Mouse (Mus musculus) kidney, embryonic 14.5 days (tissue): ENCODE data around the gene Fem1a. TPM values are rescaled to one million over a fixed set of nuclear protein-coding genes. Genes with fewer than 3 reads are reported as not detected.
A peak's percentile ranks its signal among the peaks of the same experiment; 100 is the strongest.

Experiments
- ATAC-seq: fragments of 200-750 bp; cut with Nextera tagmentation; 2 replicates; pipeline ENCODE4 v1.8.0; 2017; ENCODE audit warnings: moderate number of reproducible peaks, mild to moderate bottlenecking, moderate TSS enrichment, moderate library complexity; ENCODE audit not compliant: low FRiP score, low TSS enrichment
- H3K27ac ChIP-seq: fragments of 300-500 bp; sonication (generic); 2 replicates; pipeline ENCODE4 v1.5.1; 2014; ENCODE audit warnings: low read depth, mild to moderate bottlenecking, low read length, moderate library complexity, mixed read lengths
- H3K27me3 ChIP-seq: fragments of 300-500 bp; sonication (generic); 2 replicates; pipeline ENCODE4 v1.6.1; 2014; ENCODE audit warnings: mild to moderate bottlenecking, low read length; ENCODE audit not compliant: control insufficient read depth, insufficient read depth
- H3K36me3 ChIP-seq: fragments of 300-500 bp; sonication (generic); 2 replicates; pipeline ENCODE4 v1.6.1; 2014; ENCODE audit warnings: low read length, mixed read lengths; ENCODE audit not compliant: control insufficient read depth, insufficient read depth
- H3K4me1 ChIP-seq: fragments of 300-500 bp; sonication (generic); 2 replicates; pipeline ENCODE4 v1.6.1; 2014; ENCODE audit warnings: low read length, mixed read lengths; ENCODE audit not compliant: control insufficient read depth, insufficient read depth
- H3K4me2 ChIP-seq: fragments of 300-500 bp; sonication (generic); replicated peaks from 2 replicates; pipeline ENCODE4 v1.6.1; 2014; ENCODE audit warnings: low read depth, mild to moderate bottlenecking, low read length
- H3K4me3 ChIP-seq: fragments of 300-500 bp; sonication (generic); 2 replicates; pipeline ENCODE4 v1.5.1; 2014; ENCODE audit warnings: mild to moderate bottlenecking, low read length
- H3K9ac ChIP-seq: fragments of 300-500 bp; sonication (generic); 2 replicates; pipeline ENCODE4 v1.6.1; 2014; ENCODE audit warnings: low read depth, mild to moderate bottlenecking, low read length, moderate library complexity
- H3K9me3 ChIP-seq: fragments of 300-500 bp; sonication (generic); 2 replicates; pipeline ENCODE4 v1.6.1; 2016; ENCODE audit warnings: low read length; ENCODE audit not compliant: control insufficient read depth
- WGBS: fragments of 180-500 bp; shearing (Covaris S2); extraction: QIAGEN DNeasy Blood & Tissue Kit; methylation state at CpG from one replicate; pipeline ENCODE4 v1.1.7; 2014; 5-methylcytosine and 5-hydroxymethylcytosine counted together
- polyA plus RNA-seq: library from polyadenylated mRNA; unstranded; fragments of >200 nt; fragmentation: Nextera tagmentation; extraction: Ambion mirVana; gene quantifications from 2 replicates; pipeline ENCODE4 v1.2.1, GENCODE M21; 2014

The Fem1a gene
- polyA plus RNA-seq = 10.5 and 14.3 TPM in 2 replicates

- peak within 1 kb of the TSS; percentile 90 for H3K27ac ChIP-seq
- H3K4me3 ChIP-seq = peak within 1 kb of the TSS; percentile 66
- ATAC-seq = peak; percentile 91
- H3K36me3 ChIP-seq = peaks cover 26% of the 10 kb centered on the region
- under 1% methylated on average over 28 of the region's 28 CpGs for WGBS
- H3K9ac ChIP-seq = peak within 1 kb of the TSS; percentile 67
- H3K9me3 ChIP-seq = no peaks in the 10 kb centered on the region
- H3K4me1 ChIP-seq = peaks cover 20% of the 10 kb centered on the region; the same call in 1 of the 2 replicates
- no peaks in the 10 kb centered on the region for H3K27me3 ChIP-seq
- H3K4me2 ChIP-seq = peak within 1 kb of the TSS; percentile 92
Measured at GRCm38 (mm10) chr17:56256239-56256881, at the start of gene Fem1a. Fem1a (plus strand) TSS chr17:56256810.

- H3K36me3 ChIP-seq = peaks cover 97% of the 10 kb centered on the region
- no peak overlapping the region for H3K4me2 ChIP-seq
- no peaks in the 10 kb centered on the region for H3K4me1 ChIP-seq
- no peaks in the 10 kb centered on the region for H3K9me3 ChIP-seq
- no peak overlapping the region for H3K27ac ChIP-seq
- no peak overlapping the region for H3K9ac ChIP-seq
- ATAC-seq = no peak
- H3K27me3 ChIP-seq = no peaks in the 10 kb centered on the region
- 78% methylated on average over 6 of the region's 6 CpGs for WGBS
- H3K4me3 ChIP-seq = no peak overlapping the region
Measured at GRCm38 (mm10) chr17:56206986-56207674, 49.5 kb upstream of the Fem1a start.

- Histone ChIP-seq H3K4me1 (no peaks in the 10 kb centered on the region), H3K27ac (no peak overlapping the region), H3K36me3 (peaks cover 87% of the 10 kb centered on the region), H3K27me3 (no peaks in the 10 kb centered on the region), H3K4me3 (no peak overlapping the region), H3K9me3 (no peaks in the 10 kb centered on the region), H3K9ac (no peak overlapping the region), H3K4me2 (no peak overlapping the region)
- no peak for ATAC-seq
- WGBS = 92% methylated on average over 9 of the region's 9 CpGs
Measured at GRCm38 (mm10) chr17:56207963-56208530, 48.6 kb upstream of the Fem1a start.

GRCm38 (mm10) chr17:56208821-56209220, 47.8 kb upstream of the Fem1a start:
- no peak overlapping the region for H3K4me3 ChIP-seq
- no peaks in the 10 kb centered on the region for H3K27me3 ChIP-seq
- H3K4me1 ChIP-seq = no peaks in the 10 kb centered on the region
- H3K9me3 ChIP-seq = no peaks in the 10 kb centered on the region
- no peak overlapping the region for H3K27ac ChIP-seq
- WGBS = 93% methylated on average over 3 of the region's 3 CpGs
- H3K4me2 ChIP-seq = no peak overlapping the region
- no peak for ATAC-seq
- no peak overlapping the region for H3K9ac ChIP-seq
- peaks cover 80% of the 10 kb centered on the region for H3K36me3 ChIP-seq

- Histone ChIP-seq H3K4me1 (no peaks in the 10 kb centered on the region), H3K27me3 (no peaks in the 10 kb centered on the region), H3K9ac (no peak overlapping the region), H3K27ac (no peak overlapping the region), H3K9me3 (no peaks in the 10 kb centered on the region), H3K4me3 (no peak overlapping the region), H3K36me3 (peaks cover 57% of the 10 kb centered on the region), H3K4me2 (no peak overlapping the region)
- ATAC-seq = no peak
- WGBS = 93% methylated on average over 2 of the region's 2 CpGs
Measured at GRCm38 (mm10) chr17:56211090-56211489, 45.5 kb upstream of the Fem1a start.

- Histone ChIP-seq H3K4me2 (no peak overlapping the region), H3K4me3 (no peak overlapping the region), H3K36me3 (peaks cover 42% of the 10 kb centered on the region), H3K27ac (no peak overlapping the region), H3K9ac (no peak overlapping the region), H3K4me1 (peaks cover 7% of the 10 kb centered on the region), H3K27me3 (no peaks in the 10 kb centered on the region), H3K9me3 (no peaks in the 10 kb centered on the region)
- ATAC-seq = no peak
- WGBS = 58% methylated on average over 6 of the region's 6 CpGs
Measured at GRCm38 (mm10) chr17:56212676-56213075, 43.9 kb upstream of the Fem1a start.

GRCm38 (mm10) chr17:56214229-56214628, 42.4 kb upstream of the Fem1a start:
- peaks cover 10% of the 10 kb centered on the region for H3K4me1 ChIP-seq
- H3K4me2 ChIP-seq = no peak overlapping the region
- WGBS = 86% methylated on average over 1 of the region's 1 CpGs

GRCm38 (mm10) chr17:56217670-56218069, 38.9 kb upstream of the Fem1a start:
- peaks cover 10% of the 10 kb centered on the region for H3K4me1 ChIP-seq
- ATAC-seq = no peak
- H3K27me3 ChIP-seq = no peaks in the 10 kb centered on the region
- H3K36me3 ChIP-seq = no peaks in the 10 kb centered on the region; the same call in 1 of the 2 replicates
- peak overlapping the region; percentile 72 for H3K4me3 ChIP-seq
- H3K9ac ChIP-seq = peak overlapping the region; percentile 92
- H3K4me2 ChIP-seq = peak overlapping the region; percentile 75
- 65% methylated on average over 13 of the region's 13 CpGs for WGBS
- no peak overlapping the region for H3K27ac ChIP-seq
- H3K9me3 ChIP-seq = no peaks in the 10 kb centered on the region

More at GRCm38 (mm10) chr17:56214229-56214628, 42.4 kb upstream of the Fem1a start:
- no peak overlapping the region for H3K9ac ChIP-seq
- H3K27ac ChIP-seq = no peak overlapping the region
- H3K9me3 ChIP-seq = no peaks in the 10 kb centered on the region
- H3K4me3 ChIP-seq = no peak overlapping the region
- no peaks in the 10 kb centered on the region for H3K27me3 ChIP-seq
- H3K36me3 ChIP-seq = peaks cover 26% of the 10 kb centered on the region
- no peak for ATAC-seq
